Mouse (Mus musculus): ENCODE measurements at regions not wholly inside any gene's neighbourhood (a gene's known extent, or its start where the extent isn't known, plus 50 kb on each side); places are given as distances from the start of the nearest gene placed in this dataset.

- H3K4me1 ChIP-seq (replicated peaks; ENCODE audit: control insufficient read depth, insufficient read depth, low read length): no peaks in the 10 kb centered on the region
- ATAC-seq (ENCODE audit: low FRiP score) (no peak), DNase-seq (ENCODE audit: low spot score) (no peak)
- 91% methylated on average over 5 of the region's 5 CpGs for WGBS
- H3K27ac ChIP-seq (ENCODE audit: low read depth, low read length): no peak overlapping the region
- H3K4me3 ChIP-seq (ENCODE audit: low read depth, low read length): no peak overlapping the region
- no peaks in the 10 kb centered on the region for H3K27me3 ChIP-seq (ENCODE audit: control insufficient read depth, insufficient read depth, low read length)
- no peak overlapping the region for H3K9ac ChIP-seq (ENCODE audit: low read depth, low read length)
- H3K36me3 ChIP-seq (ENCODE audit: control insufficient read depth, insufficient read depth, low read length): no peaks in the 10 kb centered on the region
- no peaks in the 10 kb centered on the region for H3K9me3 ChIP-seq (ENCODE audit: control insufficient read depth, low read length)
- no peak overlapping the region for H3K4me2 ChIP-seq (replicated peaks; ENCODE audit: low read depth, low read length)
Measured at GRCm38 (mm10) chr15:62212283-62212910, 1289.6 kb upstream of the A1bg start.

- Histone ChIP-seq H3K4me1 (replicated peaks; ENCODE audit: control insufficient read depth, insufficient read depth, low read length) (no peaks in the 10 kb centered on the region), H3K9ac (ENCODE audit: low read depth, low read length) (no peak overlapping the region), H3K4me2 (replicated peaks; ENCODE audit: low read depth, low read length) (no peak overlapping the region), H3K36me3 (ENCODE audit: control insufficient read depth, insufficient read depth, low read length) (no peaks in the 10 kb centered on the region), H3K27me3 (ENCODE audit: control insufficient read depth, insufficient read depth, low read length) (no peaks in the 10 kb centered on the region), H3K4me3 (ENCODE audit: low read depth, low read length) (no peak overlapping the region), H3K9me3 (ENCODE audit: control insufficient read depth, low read length) (no peaks in the 10 kb centered on the region), H3K27ac (ENCODE audit: low read depth, low read length) (no peak overlapping the region)
- 80% methylated on average over 5 of the region's 5 CpGs for WGBS
- ATAC-seq (ENCODE audit: low FRiP score): no peak
- no peak for DNase-seq (ENCODE audit: low spot score)
Measured at GRCm38 (mm10) chr15:62209881-62210481, 1287.2 kb upstream of the A1bg start.

GRCm38 (mm10) chr15:62209296-62209695 lies 1286.5 kb upstream of the A1bg start:
- no peak overlapping the region for H3K27ac ChIP-seq (ENCODE audit: low read depth, low read length)
- H3K4me3 ChIP-seq (ENCODE audit: low read depth, low read length): no peak overlapping the region
- ATAC-seq (ENCODE audit: low FRiP score) (no peak), DNase-seq (ENCODE audit: low spot score) (no peak)
- no peaks in the 10 kb centered on the region for H3K27me3 ChIP-seq (ENCODE audit: control insufficient read depth, insufficient read depth, low read length)
- H3K4me2 ChIP-seq (replicated peaks; ENCODE audit: low read depth, low read length): no peak overlapping the region
- WGBS: 85% methylated on average over 3 of the region's 3 CpGs
- H3K9me3 ChIP-seq (ENCODE audit: control insufficient read depth, low read length): no peaks in the 10 kb centered on the region
- H3K36me3 ChIP-seq (ENCODE audit: control insufficient read depth, insufficient read depth, low read length): no peaks in the 10 kb centered on the region
- no peaks in the 10 kb centered on the region for H3K4me1 ChIP-seq (replicated peaks; ENCODE audit: control insufficient read depth, insufficient read depth, low read length)
- no peak overlapping the region for H3K9ac ChIP-seq (ENCODE audit: low read depth, low read length)

GRCm38 (mm10) chr15:62206502-62206902 lies 1283.7 kb upstream of the A1bg start:
- WGBS: 89% methylated on average over 4 of the region's 4 CpGs
- H3K36me3 ChIP-seq (ENCODE audit: control insufficient read depth, insufficient read depth, low read length): no peaks in the 10 kb centered on the region
- H3K9me3 ChIP-seq (ENCODE audit: control insufficient read depth, low read length): no peaks in the 10 kb centered on the region
- ATAC-seq (ENCODE audit: low FRiP score): no peak
- H3K27me3 ChIP-seq (ENCODE audit: control insufficient read depth, insufficient read depth, low read length): no peaks in the 10 kb centered on the region
- no peak for DNase-seq (ENCODE audit: low spot score)
- no peaks in the 10 kb centered on the region for H3K4me1 ChIP-seq (replicated peaks; ENCODE audit: control insufficient read depth, insufficient read depth, low read length)
- H3K27ac ChIP-seq (ENCODE audit: low read depth, low read length): no peak overlapping the region
- no peak overlapping the region for H3K4me3 ChIP-seq (ENCODE audit: low read depth, low read length)
- no peak overlapping the region for H3K9ac ChIP-seq (ENCODE audit: low read depth, low read length)
- H3K4me2 ChIP-seq (replicated peaks; ENCODE audit: low read depth, low read length): no peak overlapping the region

GRCm38 (mm10) chr15:62203951-62204905 lies 1281.4 kb upstream of the A1bg start:
- no peak for ATAC-seq (ENCODE audit: low FRiP score)
- Histone ChIP-seq H3K9me3 (ENCODE audit: control insufficient read depth, low read length) (no peaks in the 10 kb centered on the region), H3K27ac (ENCODE audit: low read depth, low read length) (no peak overlapping the region), H3K4me2 (replicated peaks; ENCODE audit: low read depth, low read length) (no peak overlapping the region), H3K27me3 (ENCODE audit: control insufficient read depth, insufficient read depth, low read length) (no peaks in the 10 kb centered on the region), H3K4me1 (replicated peaks; ENCODE audit: control insufficient read depth, insufficient read depth, low read length) (no peaks in the 10 kb centered on the region), H3K36me3 (ENCODE audit: control insufficient read depth, insufficient read depth, low read length) (no peaks in the 10 kb centered on the region), H3K9ac (ENCODE audit: low read depth, low read length) (no peak overlapping the region), H3K4me3 (ENCODE audit: low read depth, low read length) (no peak overlapping the region)
- WGBS: 76% methylated on average over 18 of the region's 18 CpGs
- no peak for DNase-seq (ENCODE audit: low spot score)

DNA sequence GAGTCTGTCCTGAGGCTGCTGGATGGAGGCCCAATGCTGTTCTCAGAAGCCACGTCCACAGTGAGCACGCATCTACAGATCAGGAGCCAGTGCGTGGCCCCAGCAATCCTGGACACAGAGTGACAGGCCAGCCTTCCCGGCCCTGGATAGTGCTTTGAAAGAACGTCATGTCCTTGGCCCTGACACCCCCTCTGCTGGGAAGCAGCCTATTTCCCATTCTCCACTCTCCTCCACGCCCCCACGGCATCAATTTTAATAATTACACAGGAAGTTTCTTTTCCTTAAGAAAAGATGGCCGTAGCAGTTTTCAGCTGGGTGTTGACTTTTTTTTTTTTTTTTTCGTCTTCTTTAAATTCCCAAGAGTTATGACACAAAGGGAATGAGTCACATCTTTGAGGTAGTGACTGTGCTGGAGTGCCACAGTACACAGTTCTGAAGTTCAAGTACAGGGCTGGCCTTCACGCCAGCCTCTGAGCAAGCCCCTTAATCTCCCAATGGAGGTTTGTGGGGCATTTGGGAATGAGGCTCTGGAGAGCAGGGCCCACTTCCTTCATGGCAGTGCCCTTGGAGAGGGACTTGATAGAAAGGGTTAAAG lies 1280.1 kb upstream of the A1bg start:
- Histone ChIP-seq H3K4me3 (ENCODE audit: low read depth, low read length) (no peak overlapping the region), H3K4me2 (replicated peaks; ENCODE audit: low read depth, low read length) (no peak overlapping the region), H3K4me1 (replicated peaks; ENCODE audit: control insufficient read depth, insufficient read depth, low read length) (no peaks in the 10 kb centered on the region), H3K27ac (ENCODE audit: low read depth, low read length) (no peak overlapping the region), H3K36me3 (ENCODE audit: control insufficient read depth, insufficient read depth, low read length) (no peaks in the 10 kb centered on the region), H3K9ac (ENCODE audit: low read depth, low read length) (no peak overlapping the region), H3K9me3 (ENCODE audit: control insufficient read depth, low read length) (no peaks in the 10 kb centered on the region), H3K27me3 (ENCODE audit: control insufficient read depth, insufficient read depth, low read length) (no peaks in the 10 kb centered on the region)
- no peak for ATAC-seq (ENCODE audit: low FRiP score)
- DNase-seq (ENCODE audit: low spot score): no peak
- 85% methylated on average over 10 of the region's 10 CpGs for WGBS

DNA sequence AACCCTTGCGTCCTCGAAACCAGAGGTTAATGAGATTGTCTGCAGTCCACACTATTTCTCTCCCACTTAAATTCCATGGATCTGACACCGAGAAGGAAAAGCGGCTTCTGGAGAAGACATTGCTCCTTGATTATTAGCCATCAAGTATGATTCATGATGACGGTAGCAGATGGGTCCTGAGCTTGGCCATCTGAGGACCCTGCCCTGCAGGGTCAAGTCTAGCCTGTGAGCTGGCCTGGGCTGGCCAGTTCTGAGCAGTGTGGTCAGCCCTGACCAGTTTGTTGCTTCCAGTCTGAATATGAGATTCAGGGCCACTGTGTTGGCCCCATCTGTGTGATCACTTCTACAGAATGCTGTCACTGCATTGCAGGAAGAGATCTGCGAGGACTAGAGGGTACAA lies 1275.9 kb upstream of the A1bg start:
- ATAC-seq (ENCODE audit: low FRiP score) (no peak), DNase-seq (ENCODE audit: low spot score) (no peak)
- H3K36me3 ChIP-seq (ENCODE audit: control insufficient read depth, insufficient read depth, low read length): no peaks in the 10 kb centered on the region
- no peaks in the 10 kb centered on the region for H3K4me1 ChIP-seq (replicated peaks; ENCODE audit: control insufficient read depth, insufficient read depth, low read length)
- H3K9ac ChIP-seq (ENCODE audit: low read depth, low read length): no peak overlapping the region
- H3K4me2 ChIP-seq (replicated peaks; ENCODE audit: low read depth, low read length): no peak overlapping the region
- no peaks in the 10 kb centered on the region for H3K27me3 ChIP-seq (ENCODE audit: control insufficient read depth, insufficient read depth, low read length)
- no peak overlapping the region for H3K4me3 ChIP-seq (ENCODE audit: low read depth, low read length)
- WGBS: 94% methylated on average over 6 of the region's 6 CpGs
- H3K27ac ChIP-seq (ENCODE audit: low read depth, low read length): no peak overlapping the region
- H3K9me3 ChIP-seq (ENCODE audit: control insufficient read depth, low read length): no peaks in the 10 kb centered on the region

GRCm38 (mm10) chr15:62198194-62198593 lies 1275.4 kb upstream of the A1bg start:
- ATAC-seq (ENCODE audit: low FRiP score): no peak
- 91% methylated on average over 4 of the region's 4 CpGs for WGBS

More at GRCm38 (mm10) chr15:62198194-62198593, 1275.4 kb upstream of the A1bg start:
- H3K4me3 ChIP-seq (ENCODE audit: low read depth, low read length): no peak overlapping the region
- H3K9ac ChIP-seq (ENCODE audit: low read depth, low read length): no peak overlapping the region
- no peaks in the 10 kb centered on the region for H3K36me3 ChIP-seq (ENCODE audit: control insufficient read depth, insufficient read depth, low read length)
- H3K27me3 ChIP-seq (ENCODE audit: control insufficient read depth, insufficient read depth, low read length): no peaks in the 10 kb centered on the region
- no peak overlapping the region for H3K27ac ChIP-seq (ENCODE audit: low read depth, low read length)
- no peaks in the 10 kb centered on the region for H3K9me3 ChIP-seq (ENCODE audit: control insufficient read depth, low read length)
- H3K4me1 ChIP-seq (replicated peaks; ENCODE audit: control insufficient read depth, insufficient read depth, low read length): no peaks in the 10 kb centered on the region
- H3K4me2 ChIP-seq (replicated peaks; ENCODE audit: low read depth, low read length): no peak overlapping the region
- DNase-seq (ENCODE audit: low spot score): no peak
